Mouse (Mus musculus) erythroblast, adult 5-6 weeks (primary cell): ENCODE results near the gene Fgfr1op2. TPM values are rescaled to one million over a fixed set of nuclear protein-coding genes. Genes with fewer than 3 reads are reported as not detected.
A peak's percentile ranks its signal among the peaks of the same experiment; 100 is the strongest.

Experiments used
- ATAC-seq: replicated peaks from 2 replicates; pipeline ENCODE4 v1.8.0; 2016; ENCODE audit warnings: moderate number of reproducible peaks, mild to moderate bottlenecking, moderate TSS enrichment, inconsistent platforms; ENCODE audit not compliant: poor library complexity, low FRiP score, severe bottlenecking
- total RNA-seq, 2 experiments: library from RNA; stranded (forward) in 1 of 2; stranded (reverse) in 1 of 2; fragments of 150-400 nt in 1 of 2; fragments of 200-764, 138-1000 nt in 1 of 2; gene quantifications; 2 replicates each; pipeline versions ENCODE4 v1.2.3 to v1.2.4; 2015 to 2017; ENCODE audit warnings: low replicate concordance in 2 of 2

The Fgfr1op2 gene
- total RNA-seq, 2 experiments from 2014 or later = 137 to 193 TPM

DNA sequence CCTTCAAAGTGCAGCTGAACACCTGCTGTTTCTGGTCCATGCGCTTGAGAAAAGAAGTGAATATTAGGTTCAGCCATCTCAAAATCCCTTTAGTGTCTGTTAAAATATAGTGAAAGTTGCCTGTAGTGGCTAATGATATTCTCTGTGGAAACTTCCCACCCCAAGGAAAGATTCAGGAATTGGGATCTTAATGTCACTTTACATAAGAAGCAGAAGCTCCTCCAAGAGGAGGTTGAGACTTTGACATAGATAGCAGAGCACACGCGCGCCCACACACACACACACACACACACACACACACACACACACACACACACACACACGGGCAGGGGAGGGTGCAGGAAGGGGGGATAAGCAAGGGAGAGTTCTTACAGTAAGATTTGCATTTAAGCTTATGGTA lies 8.1 kb downstream of the Fgfr1op2 start:
- no peak for ATAC-seq

DNA sequence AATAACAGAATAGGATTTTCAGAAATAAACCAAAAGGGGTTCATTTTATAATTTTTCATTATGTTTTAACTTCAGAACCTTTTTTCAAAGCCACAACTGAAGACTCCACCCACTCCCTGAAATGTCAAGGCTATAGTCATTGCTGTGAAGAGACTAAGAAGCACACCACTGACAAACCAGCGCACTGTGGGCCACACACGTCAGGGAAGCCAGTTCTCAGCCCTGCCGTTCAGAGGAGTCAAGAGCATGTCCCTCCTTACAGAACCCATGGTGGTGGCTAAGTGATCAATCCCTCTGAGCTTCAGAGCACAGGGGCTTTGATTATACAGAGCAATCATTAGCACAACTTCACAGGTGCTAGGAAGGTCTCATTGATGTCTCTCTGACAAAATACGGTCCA lies 25.6 kb downstream of the Fgfr1op2 start:
- no peak for ATAC-seq

DNA sequence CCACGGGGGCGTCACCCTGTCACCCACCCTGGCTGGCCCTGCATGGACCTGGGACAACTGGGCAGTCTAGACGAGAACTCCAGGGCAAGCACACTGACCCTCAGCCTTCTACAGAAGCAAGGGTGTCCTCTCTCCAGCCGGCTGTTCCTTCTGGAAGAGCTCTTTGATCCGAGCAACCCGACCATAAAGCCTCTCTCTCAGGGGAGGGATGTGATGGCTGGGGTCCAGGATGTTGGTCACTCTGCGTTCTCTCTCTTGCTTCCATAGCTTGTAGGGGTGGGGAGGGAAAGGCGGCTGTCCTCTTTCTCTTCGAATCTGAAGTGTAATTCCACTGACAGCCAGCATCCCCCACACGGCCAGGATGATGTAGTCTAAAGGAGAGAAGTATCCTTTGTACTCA lies 26.6 kb downstream of the Fgfr1op2 start:
- ATAC-seq = no peak

DNA sequence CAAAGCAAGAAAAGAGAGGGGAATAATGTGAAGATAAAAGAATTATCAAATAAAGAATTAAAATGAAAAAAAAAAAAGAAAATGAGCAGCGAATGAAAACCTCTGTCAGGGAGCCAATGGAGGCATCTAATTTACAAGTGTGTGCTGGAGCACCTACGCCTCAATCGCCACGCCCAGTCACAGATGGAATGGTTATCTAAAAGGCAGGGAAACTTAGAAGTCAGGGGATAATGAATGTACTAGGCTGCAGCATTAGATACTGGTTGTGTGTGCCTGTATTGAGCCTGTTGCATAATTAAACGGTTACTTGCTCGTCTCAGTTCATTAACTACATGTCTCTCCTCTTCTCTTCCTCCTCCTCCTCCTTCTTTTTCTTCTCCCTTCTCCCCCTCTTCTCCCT lies 34.4 kb downstream of the Fgfr1op2 start:
- peak; percentile 83 for ATAC-seq

DNA sequence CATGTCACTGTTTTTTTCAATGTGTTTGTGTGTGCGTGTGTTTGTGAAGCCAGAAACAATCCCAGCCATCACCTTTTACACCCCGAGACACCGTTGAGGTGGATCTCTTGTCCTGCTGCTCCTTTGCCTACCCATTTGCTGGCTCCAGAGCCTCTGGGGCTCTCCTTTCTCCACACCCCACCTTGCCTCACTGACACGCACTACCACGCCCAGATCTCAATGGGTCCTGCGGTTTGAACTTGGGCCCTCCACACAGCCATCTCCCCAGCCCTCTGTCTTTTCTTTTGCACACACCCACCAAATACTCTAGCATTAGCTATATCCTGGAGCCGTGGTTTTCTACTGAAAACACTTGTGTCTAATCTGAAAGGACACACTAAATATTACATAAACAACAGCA lies 34.9 kb downstream of the Fgfr1op2 start:
- peak; percentile 74 for ATAC-seq

DNA sequence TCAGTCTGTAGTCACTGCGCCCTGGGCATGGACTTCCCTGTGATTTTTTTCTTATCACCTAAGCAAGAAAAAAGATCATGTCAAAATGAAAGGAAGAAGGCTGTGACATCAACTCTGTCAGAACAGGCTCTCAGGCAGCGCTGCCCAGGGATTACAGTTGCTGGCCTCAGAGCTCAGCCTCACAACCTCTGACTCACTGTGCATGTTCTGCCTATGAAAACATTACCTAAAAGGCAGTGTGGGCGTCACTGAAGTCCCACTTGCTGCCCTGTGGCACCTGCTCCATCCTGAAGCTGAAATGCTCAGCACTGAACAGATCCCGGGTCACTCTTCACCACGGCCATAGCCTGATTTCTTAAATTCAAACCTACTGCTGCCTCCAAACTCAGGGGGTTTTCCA lies 35.7 kb downstream of the Fgfr1op2 start:
- ATAC-seq = no peak

DNA sequence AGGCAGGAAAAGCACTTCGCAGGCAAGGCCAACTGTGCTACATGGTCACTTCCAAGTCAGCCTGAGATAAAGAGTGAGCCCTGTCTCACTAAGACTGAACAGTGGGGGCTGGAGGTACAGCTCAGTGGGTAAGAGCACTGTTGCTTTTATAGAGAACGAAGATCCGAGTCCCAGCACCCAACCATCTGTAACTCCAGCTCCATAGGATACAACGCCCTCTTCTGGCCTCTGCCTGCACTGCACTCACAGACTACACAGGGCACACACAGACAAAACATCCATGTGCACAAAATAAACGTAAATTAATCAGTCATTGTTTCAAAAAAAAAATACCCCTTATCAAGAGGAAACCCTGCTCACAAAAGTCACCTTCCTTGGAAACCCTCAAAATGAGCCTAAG lies 36.9 kb downstream of the Fgfr1op2 start:
- no peak for ATAC-seq

DNA sequence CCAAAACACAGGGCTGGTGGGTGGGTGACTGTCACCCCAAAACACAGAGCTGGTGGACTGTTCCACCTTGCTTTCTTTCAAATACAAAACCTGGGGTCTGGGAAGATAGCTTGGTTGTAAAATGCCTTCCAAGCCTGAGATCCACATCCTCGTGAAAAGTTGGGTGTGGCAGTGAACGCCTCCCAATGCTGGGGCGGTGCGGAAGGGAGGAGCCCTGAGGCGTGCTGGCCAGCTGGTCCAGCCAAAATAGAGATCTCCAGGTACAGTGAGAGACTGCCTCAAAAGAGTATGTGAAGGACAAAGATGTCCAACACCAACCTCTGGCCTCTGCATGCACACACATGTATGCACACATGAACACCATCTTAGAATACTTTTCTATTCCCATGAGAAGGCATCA lies 37.5 kb downstream of the Fgfr1op2 start:
- ATAC-seq = peak; percentile 71

DNA sequence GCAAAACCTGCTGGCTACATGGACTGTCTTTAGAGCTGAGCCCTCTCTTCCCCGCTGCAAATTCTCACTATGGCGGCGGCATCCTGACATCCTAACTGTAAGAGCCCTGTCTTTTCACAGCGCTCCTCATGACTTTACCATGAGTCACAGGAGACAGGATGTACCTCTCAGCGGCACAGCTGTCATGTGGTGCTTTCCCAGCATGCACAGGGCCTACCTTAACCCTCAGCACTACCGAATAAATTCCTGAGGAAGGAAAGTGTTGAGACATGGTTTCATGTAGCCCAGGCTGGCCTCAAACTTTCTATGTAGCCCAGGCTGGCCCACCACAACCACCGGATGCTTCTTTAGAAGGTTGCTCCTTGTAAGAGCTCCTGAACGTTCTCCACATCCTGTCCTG lies 38.9 kb downstream of the Fgfr1op2 start:
- ATAC-seq = no peak

DNA sequence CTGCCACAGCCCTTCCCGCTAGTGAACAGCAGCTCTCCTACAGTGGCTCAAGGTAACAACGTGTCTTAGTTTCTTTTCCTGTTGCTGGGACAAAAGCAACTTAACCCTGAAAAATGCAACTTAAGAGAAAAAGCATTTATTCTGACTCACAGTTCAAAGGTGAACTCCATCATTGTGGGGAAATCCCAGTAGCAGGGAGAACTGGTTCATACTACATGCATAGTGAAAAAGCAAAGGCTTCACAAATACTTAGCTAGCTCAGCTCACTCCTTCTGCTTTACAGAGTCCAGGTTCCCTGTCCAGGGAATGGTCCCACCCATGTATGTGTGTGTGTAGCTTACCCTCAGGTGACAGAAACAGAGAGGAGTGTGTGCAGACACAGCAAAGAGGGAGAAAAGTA lies 39.7 kb downstream of the Fgfr1op2 start:
- ATAC-seq = no peak

DNA sequence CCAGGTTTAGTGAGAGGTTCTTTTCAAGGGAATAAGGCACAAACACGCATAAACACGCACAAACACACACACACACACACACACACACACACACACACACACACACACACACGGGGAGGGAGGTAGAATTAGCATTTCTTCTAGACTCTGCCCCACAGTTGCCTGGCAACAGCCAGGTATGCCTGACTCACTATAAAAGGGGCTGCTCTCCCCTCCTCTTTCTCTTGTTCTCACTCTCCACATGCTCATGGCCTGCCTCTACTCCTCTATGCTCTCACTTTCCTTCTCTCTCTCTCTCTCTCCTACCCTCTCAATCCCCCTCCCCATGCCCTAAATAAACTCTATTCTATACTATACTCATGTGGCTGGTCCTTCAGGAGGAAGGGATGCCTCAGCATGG lies 51.1 kb downstream of the Fgfr1op2 start:
- no peak for ATAC-seq

DNA sequence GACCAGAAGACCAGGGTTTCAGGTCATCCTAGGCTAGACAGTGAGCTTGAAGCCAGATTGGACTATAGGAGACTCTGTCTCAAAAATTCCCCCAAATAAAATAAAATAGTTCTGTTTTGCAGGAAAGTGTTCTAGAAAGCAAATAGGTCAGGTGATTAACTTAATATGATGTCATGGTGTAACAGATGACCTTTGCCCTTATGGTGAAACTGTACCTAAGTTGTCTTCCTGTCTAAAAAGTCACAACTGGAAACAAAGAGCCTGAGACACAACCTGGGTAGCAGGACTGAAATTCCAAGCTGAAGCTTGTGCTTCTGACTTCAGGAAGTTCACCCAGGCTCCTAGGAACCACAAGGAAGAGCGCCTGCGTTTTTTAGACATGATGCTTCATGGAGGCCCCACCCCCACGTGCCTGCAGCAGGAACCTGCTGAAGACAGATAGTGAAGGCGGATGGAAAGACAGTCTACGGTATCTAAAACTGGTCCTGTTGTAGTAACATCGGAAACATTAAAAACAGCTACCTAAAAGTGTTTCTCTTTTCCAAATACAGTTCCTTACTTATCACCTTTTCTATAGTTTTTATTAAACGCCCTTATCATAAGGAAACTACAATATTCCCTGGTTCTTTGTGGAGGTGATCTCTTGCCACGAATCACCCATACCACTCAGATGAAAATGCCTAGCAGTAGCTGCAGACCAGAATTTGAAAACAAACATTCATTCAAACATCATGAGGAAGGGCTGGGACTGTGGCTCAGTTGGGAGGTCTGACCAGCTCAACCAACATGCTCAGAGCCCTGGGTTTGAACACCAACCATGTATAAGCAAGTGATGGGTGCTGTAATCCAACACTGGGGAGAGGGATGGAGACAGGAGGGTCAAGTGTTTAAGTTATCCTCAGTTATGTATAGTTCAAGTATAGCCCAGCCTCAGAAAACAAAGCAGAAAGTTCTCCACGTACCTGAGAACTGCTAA lies 53.1 kb downstream of the Fgfr1op2 start:
- ATAC-seq = peak; percentile 82

DNA sequence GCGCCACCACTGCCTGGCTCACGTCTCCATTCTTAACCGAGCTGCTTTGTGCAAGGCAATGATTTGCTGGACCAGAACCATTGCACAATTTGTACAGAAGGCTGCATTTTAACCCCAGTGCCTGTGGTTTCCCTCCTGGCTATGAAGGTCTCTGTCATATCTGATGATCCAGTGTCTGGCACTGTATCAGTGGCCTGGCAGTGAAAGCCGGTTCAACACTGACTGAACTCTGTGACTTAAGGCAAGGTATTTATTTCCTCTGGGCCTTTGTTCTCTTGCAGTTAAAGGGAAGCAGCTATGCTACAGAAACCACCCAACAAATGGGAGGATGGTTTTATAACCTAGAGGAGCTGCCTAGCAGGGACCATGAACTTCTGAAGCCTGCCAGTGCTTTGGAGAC lies 54.0 kb downstream of the Fgfr1op2 start:
- no peak for ATAC-seq

DNA sequence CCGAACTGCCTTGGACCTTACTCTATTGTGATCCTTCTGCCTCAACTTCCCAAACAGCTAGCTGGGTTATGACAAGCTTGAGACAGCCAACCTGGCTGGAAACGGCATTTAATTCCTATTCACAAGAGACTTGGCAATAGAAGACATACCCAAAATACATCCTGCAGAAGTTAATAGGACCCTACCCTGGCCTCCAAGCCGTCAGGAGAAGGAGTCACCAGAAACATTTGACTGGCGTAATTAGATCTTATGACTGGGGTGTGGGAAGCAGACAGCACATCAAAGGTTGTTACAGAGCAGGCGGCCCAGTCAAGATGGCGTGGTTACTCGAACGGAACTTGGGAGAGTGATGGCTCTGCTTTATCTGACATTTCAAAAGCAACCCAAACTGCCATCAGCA lies 54.8 kb downstream of the Fgfr1op2 start:
- no peak for ATAC-seq

DNA sequence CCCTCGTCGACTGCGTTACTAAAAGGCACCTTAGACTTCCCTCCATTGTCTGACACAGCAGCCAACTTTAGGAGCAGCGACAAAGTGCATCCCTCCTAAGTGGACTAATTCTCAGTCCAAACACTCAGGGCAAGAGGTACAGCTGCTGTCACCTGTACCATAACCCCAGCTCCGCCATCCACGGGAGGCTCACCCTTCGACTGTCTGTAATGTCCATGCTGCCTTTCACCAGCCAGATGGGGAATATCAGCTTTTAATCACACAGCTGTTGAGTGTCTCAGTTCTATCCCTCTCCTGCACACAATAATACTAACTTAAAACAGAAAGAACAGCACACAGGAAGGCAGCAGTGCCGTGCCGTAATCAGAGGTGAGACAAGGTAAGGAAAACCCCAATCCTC lies 55.4 kb downstream of the Fgfr1op2 start:
- ATAC-seq = no peak

DNA sequence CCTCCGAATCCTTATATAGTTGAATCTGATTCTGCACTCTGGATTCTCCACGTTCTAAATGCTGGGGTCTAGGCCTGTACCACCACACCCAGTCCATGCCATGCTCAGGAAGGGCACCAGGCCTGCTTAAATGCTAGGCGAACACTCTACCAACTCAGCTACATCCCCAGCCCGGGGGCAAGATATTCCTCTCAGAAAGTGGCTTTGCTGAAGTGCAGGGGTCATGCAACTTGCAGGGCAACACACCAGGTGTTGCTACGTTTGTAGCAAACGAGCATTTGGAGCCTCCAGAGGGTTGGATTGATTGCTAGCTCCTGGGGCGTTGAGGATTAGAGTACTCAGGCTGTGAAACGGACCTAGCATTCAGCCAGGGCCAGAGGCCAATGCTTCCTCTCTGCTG lies 56.1 kb downstream of the Fgfr1op2 start:
- ATAC-seq = 0 out of 2 replicates have a peak, but pooled peaks have one; percentile 11

DNA sequence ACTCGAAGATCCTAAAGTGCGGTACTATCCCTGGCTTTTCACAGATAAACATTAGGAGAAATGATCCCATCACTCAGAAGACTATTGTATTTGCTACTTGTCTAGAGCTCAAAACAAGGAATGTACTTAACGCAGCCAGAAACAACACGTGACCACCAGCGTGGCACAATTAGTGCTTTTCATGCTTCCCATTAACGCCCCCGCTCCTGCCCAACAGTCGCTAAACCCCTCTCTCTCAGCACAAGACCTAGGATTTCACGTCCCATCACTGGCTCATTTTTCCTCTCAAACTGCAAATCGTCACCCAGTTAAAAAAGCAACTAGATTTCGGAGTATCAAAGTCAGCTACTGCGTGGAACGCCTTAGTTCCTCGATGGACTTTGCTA lies 56.6 kb downstream of the Fgfr1op2 start:
- ATAC-seq = peak; percentile 24; the same call in 1 of the 2 replicates

DNA sequence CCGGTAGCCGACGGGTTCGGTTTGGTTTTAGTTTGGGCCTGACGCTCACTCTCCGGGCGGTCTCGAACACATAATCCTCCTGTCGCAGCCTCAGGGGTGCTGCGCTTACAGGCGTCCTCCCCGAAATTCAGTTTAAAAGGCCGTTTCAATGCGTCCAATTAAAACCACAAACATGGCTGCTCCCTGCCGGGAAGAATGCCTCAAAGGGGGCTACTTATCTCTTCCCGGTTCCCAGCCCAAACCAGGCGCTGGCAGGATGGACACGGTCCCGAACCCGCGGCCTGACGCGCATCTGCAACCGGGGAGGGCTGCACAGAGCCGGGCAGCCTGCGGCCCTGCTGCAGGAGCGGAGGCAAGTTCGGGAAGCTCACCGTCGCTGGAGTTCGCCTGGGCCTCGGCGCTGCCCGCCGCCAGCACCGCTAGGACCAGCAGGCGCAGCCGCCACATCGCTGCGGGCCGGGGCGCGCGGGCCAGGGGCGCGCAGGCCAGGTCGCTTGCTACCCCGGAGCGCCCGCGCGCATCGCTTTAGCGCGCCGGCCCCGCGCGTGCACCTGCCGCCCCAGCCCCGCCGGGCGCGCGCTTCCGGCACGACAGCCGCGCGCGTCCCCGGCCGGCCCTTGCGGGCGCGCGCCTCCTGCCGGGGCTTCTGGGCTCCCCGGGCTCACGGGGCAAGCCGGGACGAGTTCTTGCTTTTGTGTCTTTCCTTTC lies 57.2 kb downstream of the Fgfr1op2 start:
- peak; percentile 20; the same call in 1 of the 2 replicates for ATAC-seq

DNA sequence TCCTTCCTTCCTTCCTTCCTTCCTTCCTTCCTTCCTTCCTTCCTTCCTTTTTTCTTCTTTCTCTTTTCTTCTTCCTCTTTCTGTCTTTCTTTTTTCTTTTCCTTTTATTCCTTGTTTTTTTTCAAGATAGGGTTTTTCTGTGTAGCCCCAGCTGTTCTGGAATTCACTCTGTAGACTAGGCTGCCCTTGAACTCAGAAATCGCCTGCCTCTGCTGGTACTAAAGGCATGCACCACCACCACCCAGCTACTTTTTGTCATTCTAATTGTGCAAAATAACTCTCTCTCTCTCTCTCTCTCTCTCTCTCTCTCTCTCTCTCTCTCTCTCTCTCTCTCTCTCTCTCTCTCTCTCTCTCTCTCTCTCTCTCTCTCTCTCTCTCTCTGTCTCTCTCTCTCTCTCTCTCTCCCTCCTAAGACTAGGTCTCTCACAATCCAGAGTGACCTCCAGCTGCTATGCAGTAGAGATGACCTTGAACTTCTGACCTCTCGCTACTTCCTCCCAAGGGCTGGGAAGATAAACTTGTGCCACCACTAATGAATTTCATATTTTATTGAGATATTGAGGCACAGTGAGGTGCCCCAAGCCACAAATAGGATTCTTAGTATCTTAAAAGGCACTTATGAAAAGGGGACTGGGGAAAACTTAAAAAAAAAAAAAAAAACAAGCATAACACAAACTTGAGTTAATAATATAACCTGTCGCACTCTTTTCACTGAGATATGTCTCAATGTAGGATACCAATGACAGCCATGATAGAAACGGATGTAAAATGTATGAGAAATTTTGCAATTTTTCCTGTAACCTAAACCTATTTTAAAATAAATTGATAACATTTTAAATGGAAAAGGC lies 58.0 kb downstream of the Fgfr1op2 start:
- ATAC-seq = no peak

DNA sequence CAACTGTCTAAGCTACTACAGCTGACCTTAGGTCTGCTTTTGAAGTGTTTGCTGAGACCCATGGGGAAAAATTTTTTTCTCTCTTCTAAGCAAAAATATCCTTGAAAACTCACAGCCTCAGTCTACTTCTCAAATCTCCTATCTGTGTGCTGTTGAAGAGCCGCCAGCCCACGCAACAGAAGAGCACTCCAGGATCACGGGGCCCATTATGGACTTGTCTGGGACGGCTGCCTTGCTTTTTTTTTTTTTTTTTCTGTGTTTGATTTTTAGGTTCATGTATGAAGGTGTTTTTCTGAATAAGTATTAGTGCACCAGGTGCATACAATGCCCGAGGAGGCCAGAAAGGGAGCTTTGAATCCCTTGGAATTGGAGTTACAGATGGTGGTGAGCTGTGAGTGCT lies 59.5 kb downstream of the Fgfr1op2 start:
- ATAC-seq = no peak
